Mouse (Mus musculus): ENCODE measurements at regions not wholly inside any gene's neighbourhood (a gene's known extent, or its start where the extent isn't known, plus 50 kb on each side); places are given as distances from the start of the nearest gene placed in this dataset.
"Not testable (repeated sequence)": the region's sequence is repeated elsewhere in the genome, so short reads cannot be mapped to it uniquely, and the experiment has no call there.

- not testable (repeated sequence) for TF ChIP-seq POLR2A (IDR thresholded peaks at IDR 0.05; ENCODE audit: low read depth, low read length); CTCF (IDR thresholded peaks at IDR 0.05; ENCODE audit: borderline replicate concordance, insufficient read depth, low read length)
Measured at GRCm38 (mm10) chr14:52801705-52802104, 306.2 kb upstream of the Olfr1507 start.
